In the genomic region with DNA sequence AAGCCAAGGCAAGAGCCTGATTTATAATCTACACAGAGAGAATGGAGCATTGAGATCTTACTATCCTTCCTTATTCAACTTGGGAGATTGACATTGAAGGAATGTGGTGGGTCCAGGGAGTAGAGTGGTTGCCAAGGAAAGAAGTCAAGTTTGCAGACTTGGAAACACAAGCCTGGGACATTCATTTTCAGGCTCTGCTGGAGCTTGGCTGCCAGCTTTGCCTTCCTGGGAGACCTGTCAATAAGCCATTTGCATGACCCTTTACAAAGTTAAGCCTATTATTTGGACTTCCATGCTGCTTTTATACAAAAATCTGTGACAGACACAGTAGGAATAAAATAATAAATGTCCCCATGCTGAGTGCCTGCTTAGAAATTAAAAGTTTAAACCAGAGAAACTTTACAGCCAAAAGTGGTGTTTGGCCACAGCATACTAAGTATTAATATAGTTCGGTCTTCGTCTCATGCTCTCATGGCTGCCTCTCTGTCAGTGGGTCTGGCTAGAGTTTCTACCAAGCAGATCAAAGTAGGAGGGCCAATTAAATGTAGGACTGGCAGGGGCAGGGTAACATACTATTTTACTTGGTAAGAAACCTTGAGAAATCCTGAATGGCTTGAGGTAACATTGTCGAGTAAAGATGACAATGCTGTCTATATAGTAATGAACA, we compare ENCODE assay signal across 27 mouse cellular contexts.
DNase-seq lines count a peak whose midpoint lies in the region; ATAC-seq lines count a peak whose summit lies in the region.
"Had no signal": no experiment of that assay in that cellular context is flagged by ENCODE, and none has a peak within 500 bp of the region (broad histone marks: within the 10 kb centered on the region; RNA-seq: fewer than 3 reads in every experiment).

No protein-coding gene starts in this region.

- H3K27ac ChIP-seq in hindbrain, embryonic 15.5 days (replicated peaks) = no peak overlapping the region
- no peak overlapping the region for H3K27ac ChIP-seq in midbrain, embryonic 13.5 days
- H3K27ac ChIP-seq: embryonic facial prominence, embryonic 10.5 days; heart, embryonic 13.5 days; left cerebral cortex, adult 2 months; limb, embryonic 12.5 days had no signal

- DNase-seq in cerebellum, adult 9-10 months = peak; percentile 26
- peak; percentile 1 for DNase-seq in Muller cell, postnatal 12 days (ENCODE audit: inconsistent ontology term)
- no peak for DNase-seq in layer of hippocampus, postnatal 36 days
- no peak for DNase-seq in kidney, adult 18-20 months
- DNase-seq in right cerebral cortex, postnatal 4 days = no peak
- DNase-seq: adrenal gland, postnatal 25 days; cerebellum, adult 11 months; gastrocnemius, postnatal 14 days; heart, adult 18-20 months; heart, postnatal 14 days; kidney, adult 11 months; kidney, postnatal 4 days; layer of hippocampus, adult 9-11 months; lung, adult 18-20 months; lung, postnatal 10 days; retina, postnatal 1 day; right cerebral cortex, postnatal 25 days; thymus, postnatal 14 days had no signal

- H3K4me2 ChIP-seq in hindbrain, embryonic 15.5 days = no peak overlapping the region
- no peak overlapping the region for H3K4me2 ChIP-seq in midbrain, embryonic 13.5 days (replicated peaks)
- H3K4me2 ChIP-seq: heart, embryonic 13.5 days; limb, embryonic 12.5 days; liver, embryonic 11.5 days had no signal

- H3K27me3 ChIP-seq in hindbrain, embryonic 15.5 days = no peaks in the 10 kb centered on the region
- peaks cover 5% of the 10 kb centered on the region; the same call in 1 of the 2 replicates for H3K27me3 ChIP-seq in midbrain, embryonic 13.5 days
- H3K27me3 ChIP-seq: heart, embryonic 13.5 days; limb, embryonic 12.5 days had no signal

- no peaks in the 10 kb centered on the region for H3K36me3 ChIP-seq in hindbrain, embryonic 15.5 days
- no peaks in the 10 kb centered on the region for H3K36me3 ChIP-seq in midbrain, embryonic 13.5 days
- H3K36me3 ChIP-seq: embryonic facial prominence, embryonic 10.5 days; heart, embryonic 13.5 days; limb, embryonic 12.5 days had no signal

- H3K4me1 ChIP-seq in hindbrain, embryonic 15.5 days (replicated peaks) = no peaks in the 10 kb centered on the region
- peaks cover 6% of the 10 kb centered on the region; the same call in 1 of the 2 replicates for H3K4me1 ChIP-seq in midbrain, embryonic 13.5 days (replicated peaks)
- H3K4me1 ChIP-seq: embryonic facial prominence, embryonic 10.5 days; heart, embryonic 13.5 days; limb, embryonic 12.5 days had no signal

- H3K9ac ChIP-seq in hindbrain, embryonic 15.5 days = no peak overlapping the region
- no peak overlapping the region for H3K9ac ChIP-seq in midbrain, embryonic 13.5 days (replicated peaks)
- H3K9ac ChIP-seq: heart, embryonic 13.5 days; limb, embryonic 12.5 days had no signal

- ATAC-seq in cerebellum, adult (ENCODE audit: insufficient number of reproducible peaks, low FRiP score, low TSS enrichment) = no peak
- ATAC-seq in hindbrain, embryonic 15.5 days (ENCODE audit: low FRiP score, low read depth) = peak; percentile 80
- 0 out of 2 replicates have a peak, but pooled peaks have one; percentile 38 for ATAC-seq in midbrain, embryonic 13.5 days
- ATAC-seq: forebrain, embryonic 16.5 days had no signal

- H3K4me3 ChIP-seq in hindbrain, embryonic 15.5 days = no peak overlapping the region
- no peak overlapping the region for H3K4me3 ChIP-seq in midbrain, embryonic 13.5 days (replicated peaks)
- H3K4me3 ChIP-seq: embryonic facial prominence, embryonic 10.5 days; heart, embryonic 13.5 days; left cerebral cortex, adult 2 months; limb, embryonic 12.5 days had no signal

- no peaks in the 10 kb centered on the region for H3K9me3 ChIP-seq in hindbrain, embryonic 15.5 days
- no peaks in the 10 kb centered on the region for H3K9me3 ChIP-seq in midbrain, embryonic 13.5 days
- H3K9me3 ChIP-seq: embryonic facial prominence, embryonic 10.5 days; heart, embryonic 13.5 days; limb, embryonic 12.5 days had no signal

- WGBS in hindbrain, embryonic 15.5 days = 66% methylated on average over 3 of the region's 3 CpGs
- WGBS in midbrain, embryonic 13.5 days = 53% methylated on average over 3 of the region's 3 CpGs

Comparison
In these comparisons a context has a peak if more than half of its experiments do, and no peak if none do; other contexts are left out.
1. DNase-seq: peak in cerebellum, adult 9-10 months (single experiment) and Muller cell, postnatal 12 days (single experiment); none in layer of hippocampus, postnatal 36 days (0 of 2), kidney, adult 18-20 months (single experiment) and right cerebral cortex, postnatal 4 days (single experiment).